Mouse (Mus musculus) hindbrain, embryonic 11.5 days (tissue): ENCODE measurements around the gene Atxn1. TPM values are rescaled to one million over a fixed set of nuclear protein-coding genes. Genes with fewer than 3 reads are reported as not detected.

Experiments
- ATAC-seq: fragments of 200-750 bp; cut with Nextera tagmentation; 2 replicates; pipeline ENCODE4 v1.8.0; 2017; ENCODE audit warnings: mild to moderate bottlenecking, moderate TSS enrichment, moderate library complexity; ENCODE audit not compliant: low FRiP score
- DNase-seq: peaks from one replicate; pipeline ENCODE4 v3.0.0-alpha.2; 2015; ENCODE audit warnings: low spot score
- H3K27ac ChIP-seq: fragments of 300-500 bp; sonication (generic); 2 replicates; pipeline ENCODE4 v1.5.1; 2014; ENCODE audit warnings: mild to moderate bottlenecking, low read depth, low read length
- H3K27me3 ChIP-seq: fragments of 300-500 bp; sonication (generic); 2 replicates; pipeline ENCODE4 v1.6.1; 2014; ENCODE audit warnings: mild to moderate bottlenecking, low read length, moderate library complexity, mixed read lengths; ENCODE audit not compliant: control insufficient read depth, insufficient read depth
- H3K36me3 ChIP-seq: fragments of 300-500 bp; sonication (generic); 2 replicates; pipeline ENCODE4 v1.6.1; 2014; ENCODE audit warnings: mild to moderate bottlenecking, low read length, moderate library complexity, mixed read lengths; ENCODE audit not compliant: control insufficient read depth, insufficient read depth
- H3K4me1 ChIP-seq: fragments of 300-500 bp; sonication (generic); replicated peaks from 2 replicates; pipeline ENCODE4 v1.6.1; 2014; ENCODE audit warnings: low read length, mixed read lengths; ENCODE audit not compliant: control insufficient read depth, insufficient read depth
- H3K4me2 ChIP-seq: fragments of 300-500 bp; sonication (generic); replicated peaks from 2 replicates; pipeline ENCODE4 v1.6.1; 2014; ENCODE audit warnings: mild to moderate bottlenecking, low read depth, low read length
- H3K4me3 ChIP-seq: fragments of 300-500 bp; sonication (generic); 2 replicates; pipeline ENCODE4 v1.5.1; 2014; ENCODE audit warnings: low read depth, low read length
- H3K9ac ChIP-seq: fragments of 300-500 bp; sonication (generic); 2 replicates; pipeline ENCODE4 v1.6.1; 2014; ENCODE audit warnings: low read depth, low read length
- H3K9me3 ChIP-seq: fragments of 300-500 bp; sonication (generic); 2 replicates; pipeline ENCODE4 v1.6.1; 2016; ENCODE audit warnings: low read length; ENCODE audit not compliant: control insufficient read depth
- WGBS: fragments of 180-500 bp; shearing (Covaris S2); extraction: QIAGEN DNeasy Blood & Tissue Kit; methylation state at CpG from one replicate; pipeline ENCODE4 v1.1.7; 2014; 5-methylcytosine and 5-hydroxymethylcytosine counted together
- polyA plus RNA-seq: library from polyadenylated mRNA; unstranded; fragments of >200 nt; fragmentation: Nextera tagmentation; extraction: Ambion mirVana; gene quantifications from 2 replicates; pipeline ENCODE4 v1.2.1, GENCODE M21; 2014

The Atxn1 gene
- polyA plus RNA-seq, 1 experiment from 2014 or later = 3.2 TPM

DNA sequence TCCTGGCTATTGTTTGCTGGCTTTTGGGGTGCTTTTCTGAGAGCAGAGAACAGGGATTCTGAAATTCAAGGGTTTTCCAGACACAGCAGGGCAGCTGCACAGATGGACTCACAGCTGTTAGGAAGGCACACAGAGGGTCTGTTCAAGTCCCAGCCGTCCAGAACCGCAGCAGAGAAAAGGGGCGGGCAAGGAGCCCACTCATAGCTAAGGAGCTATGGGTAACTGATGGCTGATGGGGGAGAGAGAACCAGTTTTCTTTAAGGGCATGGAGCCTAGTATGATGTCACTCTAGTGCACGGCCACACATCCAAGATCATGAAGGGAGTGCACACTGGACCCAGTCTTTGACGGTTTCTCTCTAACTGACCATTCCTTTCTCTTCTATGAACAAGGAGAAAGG lies 200.5 kb downstream of the Atxn1 start:
- H3K27ac ChIP-seq = no peak overlapping the region
- H3K4me3 ChIP-seq = no peak overlapping the region
- 84% methylated on average over 5 of the region's 5 CpGs for WGBS
- H3K9ac ChIP-seq = no peak overlapping the region
- no peaks in the 10 kb centered on the region for H3K4me1 ChIP-seq
- no peaks in the 10 kb centered on the region for H3K27me3 ChIP-seq
- H3K36me3 ChIP-seq = no peaks in the 10 kb centered on the region
- no peak for DNase-seq
- no peak overlapping the region for H3K4me2 ChIP-seq
- H3K9me3 ChIP-seq = no peaks in the 10 kb centered on the region
- no peak for ATAC-seq

DNA sequence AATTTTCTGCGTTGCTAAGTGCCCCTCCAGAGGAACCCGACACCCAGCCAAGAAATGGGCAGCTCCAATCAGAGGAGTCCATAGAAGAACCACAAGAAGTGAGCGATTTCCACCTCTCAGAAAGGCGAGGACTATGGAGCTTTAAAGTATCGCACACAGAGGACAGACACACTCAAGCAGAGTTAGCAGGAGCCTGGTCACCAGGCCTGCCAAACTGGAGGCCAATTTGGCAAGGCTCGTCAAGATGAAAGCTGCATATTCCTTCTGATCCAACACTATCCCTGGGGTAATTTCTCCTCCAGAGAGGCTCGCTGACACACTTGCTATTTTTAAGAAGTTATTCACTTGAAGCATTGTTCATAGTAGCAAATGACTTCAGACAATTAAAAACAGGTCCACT lies 202.5 kb downstream of the Atxn1 start:
- no peak overlapping the region for H3K4me3 ChIP-seq
- no peaks in the 10 kb centered on the region for H3K4me1 ChIP-seq
- DNase-seq (no peak), ATAC-seq (no peak)
- no peak overlapping the region for H3K4me2 ChIP-seq
- no peak overlapping the region for H3K9ac ChIP-seq
- H3K9me3 ChIP-seq = no peaks in the 10 kb centered on the region
- H3K36me3 ChIP-seq = no peaks in the 10 kb centered on the region
- 80% methylated on average over 7 of the region's 7 CpGs for WGBS
- no peaks in the 10 kb centered on the region for H3K27me3 ChIP-seq
- H3K27ac ChIP-seq = no peak overlapping the region

DNA sequence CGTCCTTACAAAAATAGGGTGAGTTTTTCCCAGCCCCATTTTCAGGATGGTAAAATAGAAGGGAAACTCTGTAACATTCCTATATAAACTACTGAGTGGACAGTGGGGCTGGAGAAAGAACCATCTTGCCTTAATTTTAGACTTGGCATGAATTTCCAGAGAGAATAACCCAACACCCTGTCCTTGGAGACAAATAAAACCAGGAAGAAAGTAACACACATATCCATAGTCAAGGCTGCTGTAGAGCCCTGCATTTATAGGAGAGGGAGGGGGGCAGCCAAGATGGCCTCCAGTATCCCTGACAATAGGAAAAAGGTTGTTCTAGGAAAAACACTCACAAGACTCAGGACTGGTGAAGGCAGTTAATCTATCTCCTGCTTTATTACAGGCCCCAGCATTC lies 210.3 kb downstream of the Atxn1 start:
- no peaks in the 10 kb centered on the region for H3K4me1 ChIP-seq
- no peak overlapping the region for H3K9ac ChIP-seq
- H3K4me3 ChIP-seq = no peak overlapping the region
- H3K9me3 ChIP-seq = no peaks in the 10 kb centered on the region
- H3K4me2 ChIP-seq = no peak overlapping the region
- no peak overlapping the region for H3K27ac ChIP-seq
- H3K36me3 ChIP-seq = no peaks in the 10 kb centered on the region
- 93% methylated on average over 1 of the region's 1 CpGs for WGBS
- no peaks in the 10 kb centered on the region for H3K27me3 ChIP-seq
- DNase-seq (no peak), ATAC-seq (no peak)

DNA sequence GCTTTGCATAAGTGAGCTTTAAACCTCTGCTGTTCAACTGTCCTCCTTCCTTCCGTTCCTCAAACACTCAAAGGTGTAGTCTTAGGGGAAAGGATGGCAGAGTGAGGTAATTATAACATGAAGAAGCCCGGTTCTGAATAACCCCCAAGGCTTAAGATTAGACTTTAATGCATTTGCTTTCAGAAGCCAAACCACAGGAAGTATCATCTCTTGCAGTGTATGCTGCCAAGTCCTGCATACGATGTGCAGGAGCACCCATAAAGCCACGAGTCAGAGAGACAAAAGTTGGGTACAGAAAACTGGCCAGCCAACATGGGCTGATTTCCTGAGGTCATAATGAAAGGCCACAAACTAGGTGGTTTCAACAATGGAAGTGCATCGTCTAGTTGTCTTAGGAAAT lies 212.3 kb downstream of the Atxn1 start:
- WGBS = 81% methylated on average over 5 of the region's 5 CpGs
- Histone ChIP-seq H3K4me1 (no peaks in the 10 kb centered on the region), H3K27ac (no peak overlapping the region), H3K27me3 (no peaks in the 10 kb centered on the region), H3K4me2 (no peak overlapping the region), H3K9me3 (no peaks in the 10 kb centered on the region), H3K9ac (no peak overlapping the region), H3K36me3 (no peaks in the 10 kb centered on the region), H3K4me3 (no peak overlapping the region)
- ATAC-seq (no peak), DNase-seq (no peak)

DNA sequence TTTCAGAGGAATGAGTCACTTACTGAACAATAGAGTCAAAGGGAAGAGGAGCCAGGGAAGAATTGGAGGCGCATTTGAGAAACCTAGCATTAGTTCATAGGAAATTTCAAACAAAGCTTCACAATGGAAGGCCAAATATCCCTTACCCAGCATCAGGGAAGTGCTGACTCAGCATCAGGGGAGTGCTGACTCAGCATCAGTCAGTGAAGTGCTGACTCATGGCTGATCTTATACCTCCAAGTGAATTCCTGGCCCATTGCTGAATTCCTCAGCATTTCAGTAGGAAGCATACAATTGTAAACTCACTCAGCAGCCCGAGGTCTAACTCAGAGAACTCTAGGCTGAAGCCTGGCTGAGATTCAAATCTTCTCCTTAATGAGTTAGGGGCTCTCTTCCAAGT lies 213.6 kb downstream of the Atxn1 start:
- H3K9me3 ChIP-seq = no peaks in the 10 kb centered on the region
- no peaks in the 10 kb centered on the region for H3K27me3 ChIP-seq
- no peaks in the 10 kb centered on the region for H3K4me1 ChIP-seq
- 74% methylated on average over 2 of the region's 2 CpGs for WGBS
- no peak overlapping the region for H3K27ac ChIP-seq
- H3K9ac ChIP-seq = no peak overlapping the region
- no peak for ATAC-seq
- H3K4me2 ChIP-seq = no peak overlapping the region
- H3K36me3 ChIP-seq = no peaks in the 10 kb centered on the region
- no peak overlapping the region for H3K4me3 ChIP-seq
- peak; percentile 21 for DNase-seq

DNA sequence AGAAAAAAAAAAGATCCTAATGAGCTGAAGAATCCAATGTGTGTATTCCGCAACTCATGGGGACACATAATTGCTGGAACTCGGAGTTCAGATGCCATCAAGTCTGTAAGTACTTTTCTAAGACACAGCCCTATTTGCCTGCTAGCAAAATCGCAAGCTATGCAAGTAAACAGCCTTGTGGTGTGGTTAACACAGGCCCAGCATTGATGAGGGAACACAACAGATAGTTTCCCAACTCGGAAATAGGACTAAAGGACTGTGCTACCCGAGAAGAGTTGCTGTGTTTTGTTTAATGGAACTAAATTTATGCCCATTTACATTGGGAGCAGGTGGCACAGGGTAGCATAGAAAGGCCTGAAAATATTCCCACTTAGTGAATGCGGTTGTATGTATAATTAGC lies 214.2 kb downstream of the Atxn1 start:
- no peak overlapping the region for H3K9ac ChIP-seq
- no peak overlapping the region for H3K4me3 ChIP-seq
- DNase-seq (no peak), ATAC-seq (no peak)
- H3K4me2 ChIP-seq = no peak overlapping the region
- no peaks in the 10 kb centered on the region for H3K36me3 ChIP-seq
- WGBS = 77% methylated on average over 6 of the region's 6 CpGs
- no peak overlapping the region for H3K27ac ChIP-seq
- H3K9me3 ChIP-seq = no peaks in the 10 kb centered on the region
- H3K4me1 ChIP-seq = no peaks in the 10 kb centered on the region; the same call in 1 of the 2 replicates
- H3K27me3 ChIP-seq = no peaks in the 10 kb centered on the region

DNA sequence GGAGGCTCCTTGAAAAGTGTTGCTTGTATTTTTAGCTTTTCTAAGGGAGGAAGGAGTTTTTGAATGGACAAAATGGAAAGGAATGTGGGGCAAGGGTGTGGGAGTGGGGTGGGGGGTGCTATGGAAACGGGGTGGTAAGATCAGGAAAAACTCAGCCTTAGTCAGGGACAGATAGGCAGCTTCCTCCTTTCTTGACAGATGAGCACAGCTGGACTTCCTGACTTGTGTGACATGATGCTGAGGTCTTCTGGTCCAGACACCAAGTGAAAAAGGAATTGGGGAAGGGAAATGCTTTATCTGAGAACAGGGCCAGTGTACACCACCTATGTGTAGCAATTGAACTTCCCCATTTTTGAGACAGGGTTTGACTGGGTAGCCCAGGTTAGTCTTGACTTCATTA lies 214.9 kb downstream of the Atxn1 start:
- Histone ChIP-seq H3K4me3 (no peak overlapping the region), H3K9ac (no peak overlapping the region), H3K9me3 (no peaks in the 10 kb centered on the region), H3K36me3 (no peaks in the 10 kb centered on the region), H3K27me3 (no peaks in the 10 kb centered on the region), H3K27ac (no peak overlapping the region), H3K4me1 (no peaks in the 10 kb centered on the region; the same call in 1 of the 2 replicates), H3K4me2 (no peak overlapping the region)
- WGBS = 29% methylated on average over 1 of the region's 1 CpGs
- ATAC-seq = no peak
- DNase-seq = no peak

DNA sequence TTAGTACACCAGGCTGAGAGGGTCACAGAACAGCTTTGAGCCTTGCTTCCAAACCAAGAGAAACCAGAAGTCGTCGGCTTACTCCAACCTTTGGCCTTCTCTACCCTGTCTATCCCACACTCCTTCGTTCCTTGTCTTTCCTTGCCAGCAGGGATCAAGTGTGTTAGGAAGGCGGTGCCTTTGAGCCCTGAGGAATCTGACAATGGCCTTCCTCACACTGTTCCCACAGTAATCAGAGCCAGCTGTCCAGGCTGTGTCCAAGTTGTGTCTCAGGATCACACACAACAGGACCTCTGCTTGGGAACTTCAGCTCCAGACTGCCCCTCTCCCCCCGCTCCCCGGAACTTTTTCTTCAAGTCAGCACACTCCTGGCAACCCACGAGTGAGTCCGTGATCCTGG lies 215.6 kb downstream of the Atxn1 start:
- H3K27me3 ChIP-seq = no peaks in the 10 kb centered on the region
- ATAC-seq (no peak), DNase-seq (no peak)
- no peak overlapping the region for H3K4me3 ChIP-seq
- no peak overlapping the region for H3K27ac ChIP-seq
- no peak overlapping the region for H3K4me2 ChIP-seq
- H3K4me1 ChIP-seq = no peaks in the 10 kb centered on the region; the same call in 1 of the 2 replicates
- no peaks in the 10 kb centered on the region for H3K9me3 ChIP-seq
- no peak overlapping the region for H3K9ac ChIP-seq
- H3K36me3 ChIP-seq = no peaks in the 10 kb centered on the region
- WGBS = 61% methylated on average over 8 of the region's 8 CpGs

DNA sequence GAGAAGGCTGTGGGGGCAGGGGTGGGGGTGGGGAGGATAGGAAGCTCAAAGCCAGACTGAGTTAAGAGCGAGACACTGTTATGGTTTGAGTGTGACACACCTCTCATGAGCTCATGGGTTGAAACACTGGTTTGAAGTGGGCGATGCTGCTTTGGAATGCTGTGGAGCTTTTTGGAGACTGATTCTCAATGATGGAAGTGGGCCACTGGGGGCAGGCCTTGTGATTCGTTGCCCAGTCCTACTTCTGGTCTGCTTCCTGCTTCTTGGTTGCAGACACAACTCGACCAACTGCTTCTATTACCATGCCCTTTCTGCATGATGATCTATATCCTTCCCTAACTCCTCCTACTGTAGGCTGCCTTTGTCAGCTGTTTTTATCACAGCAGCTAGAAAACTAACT lies 216.1 kb downstream of the Atxn1 start:
- no peak overlapping the region for H3K4me2 ChIP-seq
- no peak overlapping the region for H3K4me3 ChIP-seq
- H3K9me3 ChIP-seq = no peaks in the 10 kb centered on the region
- no peak overlapping the region for H3K27ac ChIP-seq
- H3K27me3 ChIP-seq = no peaks in the 10 kb centered on the region
- no peaks in the 10 kb centered on the region for H3K36me3 ChIP-seq
- no peak for ATAC-seq
- no peak overlapping the region for H3K9ac ChIP-seq
- H3K4me1 ChIP-seq = no peaks in the 10 kb centered on the region; the same call in none of the 2 replicates
- WGBS = 76% methylated on average over 4 of the region's 4 CpGs
- DNase-seq = no peak
